Mouse (Mus musculus) heart, embryonic 11.5 days (tissue): ENCODE measurements around the gene Selenos. TPM values are rescaled to one million over a fixed set of nuclear protein-coding genes. Genes with fewer than 3 reads are reported as not detected.
"Not testable (repeated sequence)": the region's sequence is repeated elsewhere in the genome, so short reads cannot be mapped to it uniquely, and the experiment has no call there.

Experiments used
- ATAC-seq: fragments of 200-750 bp; cut with Nextera tagmentation; replicated peaks from 2 replicates; pipeline ENCODE4 v1.8.0; 2017; ENCODE audit warnings: moderate library complexity; ENCODE audit not compliant: insufficient number of reproducible peaks, low FRiP score, low TSS enrichment
- H3K27ac ChIP-seq: fragments of 300-500 bp; sonication (generic); 2 replicates; pipeline ENCODE4 v1.5.1; 2014; ENCODE audit warnings: mild to moderate bottlenecking, low read depth, low read length
- H3K27me3 ChIP-seq: fragments of 300-500 bp; sonication (generic); 2 replicates; pipeline ENCODE4 v1.6.1; 2014; ENCODE audit warnings: mild to moderate bottlenecking, low read length, mixed read lengths; ENCODE audit not compliant: control insufficient read depth, insufficient read depth
- H3K36me3 ChIP-seq: fragments of 300-500 bp; sonication (generic); 2 replicates; pipeline ENCODE4 v1.6.1; 2014; ENCODE audit warnings: mild to moderate bottlenecking, low read length, moderate library complexity, mixed read lengths; ENCODE audit not compliant: control insufficient read depth, insufficient read depth
- H3K4me1 ChIP-seq: fragments of 300-500 bp; sonication (generic); 2 replicates; pipeline ENCODE4 v1.6.1; 2014; ENCODE audit warnings: low read length; ENCODE audit not compliant: control insufficient read depth, insufficient read depth
- H3K4me2 ChIP-seq: fragments of 300-500 bp; sonication (generic); 2 replicates; pipeline ENCODE4 v1.6.1; 2014; ENCODE audit warnings: mild to moderate bottlenecking, moderate library complexity
- H3K4me3 ChIP-seq: fragments of 300-500 bp; sonication (generic); 2 replicates; pipeline ENCODE4 v1.5.1; 2014; ENCODE audit warnings: low read depth, low read length
- H3K9ac ChIP-seq: fragments of 300-500 bp; sonication (generic); 2 replicates; pipeline ENCODE4 v1.6.1; 2014; ENCODE audit warnings: mild to moderate bottlenecking, low read depth, low read length, moderate library complexity
- H3K9me3 ChIP-seq: fragments of 300-500 bp; sonication (generic); replicated peaks from 2 replicates; pipeline ENCODE4 v1.6.1; 2016; ENCODE audit warnings: low read length; ENCODE audit not compliant: control insufficient read depth
- WGBS: fragments of 180-500 bp; shearing (Covaris S2); extraction: QIAGEN DNeasy Blood & Tissue Kit; methylation state at CpG from one replicate; pipeline ENCODE4 v1.1.7; 2014; ENCODE audit not compliant: insufficient replicate concordance; 5-methylcytosine and 5-hydroxymethylcytosine counted together
- polyA plus RNA-seq: library from polyadenylated mRNA; unstranded; fragments of >200 nt; fragmentation: Nextera tagmentation; extraction: Ambion mirVana; gene quantifications from 2 replicates; pipeline ENCODE4 v1.2.1, GENCODE M21; 2014

The Selenos gene
- polyA plus RNA-seq, 1 experiment from 2014 or later: 76.4 TPM

- H3K27ac ChIP-seq: no peak overlapping the region
- WGBS: 52% methylated on average over 17 of the region's 17 CpGs
- H3K27me3 ChIP-seq: peaks cover 17% of the 10 kb centered on the region
- H3K4me2 ChIP-seq: no peak overlapping the region
- no peak overlapping the region for H3K9ac ChIP-seq
- no peaks in the 10 kb centered on the region for H3K9me3 ChIP-seq
- no peaks in the 10 kb centered on the region for H3K4me1 ChIP-seq
- 0 out of 2 replicates have a peak, but pooled peaks have one; percentile 12 for ATAC-seq
- no peaks in the 10 kb centered on the region for H3K36me3 ChIP-seq
- no peak overlapping the region for H3K4me3 ChIP-seq
These were observed 32.2 kb upstream of the Selenos start for GRCm38 (mm10) chr7:66046921-66047918.

DNA sequence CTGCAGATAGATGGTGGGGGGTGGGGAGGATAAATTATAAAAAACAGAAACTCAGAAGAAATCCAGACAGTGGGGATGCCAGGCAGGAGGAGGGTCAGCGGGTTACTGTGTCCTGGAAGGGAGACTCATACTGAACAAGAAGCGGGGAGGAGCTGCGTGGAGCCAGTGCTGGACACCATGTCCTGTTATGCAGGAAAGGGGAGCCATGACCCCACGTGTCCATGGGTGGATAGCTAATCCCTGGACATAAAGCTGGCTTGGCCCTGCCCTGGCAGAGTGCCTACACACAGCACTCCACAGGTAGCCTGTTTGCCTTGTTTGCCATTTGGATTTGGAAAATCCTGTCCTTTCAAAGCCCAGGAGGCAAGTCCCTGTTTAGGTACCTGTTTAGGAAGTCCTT is 31.5 kb upstream of the Selenos start:
- WGBS: 71% methylated on average over 4 of the region's 4 CpGs
- no peak for ATAC-seq
- Histone ChIP-seq H3K36me3 (no peaks in the 10 kb centered on the region), H3K4me3 (no peak overlapping the region), H3K9me3 (no peaks in the 10 kb centered on the region), H3K27me3 (peaks cover 17% of the 10 kb centered on the region), H3K27ac (no peak overlapping the region), H3K4me2 (no peak overlapping the region), H3K4me1 (no peaks in the 10 kb centered on the region), H3K9ac (no peak overlapping the region)

GRCm38 (mm10) chr7:66048446-66049230 is 30.8 kb upstream of the Selenos start:
- Histone ChIP-seq H3K4me1 (no peaks in the 10 kb centered on the region), H3K9me3 (no peaks in the 10 kb centered on the region), H3K27me3 (peaks cover 17% of the 10 kb centered on the region), H3K4me3 (no peak overlapping the region), H3K27ac (no peak overlapping the region), H3K9ac (no peak overlapping the region), H3K36me3 (no peaks in the 10 kb centered on the region), H3K4me2 (no peak overlapping the region)
- WGBS: 86% methylated on average over 12 of the region's 12 CpGs
- no peak for ATAC-seq

DNA sequence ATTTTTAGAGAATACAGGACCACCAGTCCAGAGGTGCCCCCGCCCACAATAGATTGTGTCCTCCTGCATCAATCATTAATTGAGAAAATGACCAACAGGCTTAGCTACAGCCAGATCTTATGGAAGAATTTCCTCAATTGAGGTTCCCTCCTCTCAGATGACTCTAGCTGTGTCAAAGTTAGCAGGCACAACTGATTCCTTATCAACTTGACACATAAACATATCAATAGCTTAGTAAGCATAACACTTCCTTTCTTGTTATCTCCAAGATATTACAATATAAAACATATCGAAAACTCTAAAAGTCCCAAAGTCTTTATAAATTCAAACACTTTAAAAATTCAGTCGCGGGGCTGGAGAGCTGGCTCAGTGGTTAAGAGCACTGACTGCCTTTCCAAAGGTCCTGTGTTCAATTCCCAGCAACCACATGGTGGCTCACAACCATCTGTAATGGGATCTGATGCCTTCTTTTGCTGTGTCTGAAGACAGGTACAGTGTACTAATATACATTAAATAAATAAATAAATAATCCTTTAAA is 25.4 kb upstream of the Selenos start:
- Histone ChIP-seq H3K4me1 (no peaks in the 10 kb centered on the region), H3K27ac (no peak overlapping the region), H3K4me2 (no peak overlapping the region), H3K36me3 (no peaks in the 10 kb centered on the region), H3K9ac (no peak overlapping the region), H3K4me3 (no peak overlapping the region), H3K9me3 (no peaks in the 10 kb centered on the region), H3K27me3 (peaks cover 2% of the 10 kb centered on the region; the same call in 1 of the 2 replicates)
- no peak for ATAC-seq
- 79% methylated on average over 4 of the region's 4 CpGs for WGBS

- not testable (repeated sequence) for H3K27ac ChIP-seq, H3K4me2 ChIP-seq, H3K9me3 ChIP-seq, H3K27me3 ChIP-seq, ATAC-seq, H3K9ac ChIP-seq, H3K4me1 ChIP-seq, H3K36me3 ChIP-seq, H3K4me3 ChIP-seq
- 16% methylated on average over 2 of the region's 2 CpGs for WGBS
These were observed 24.1 kb upstream of the Selenos start for GRCm38 (mm10) chr7:66055356-66055755.

DNA sequence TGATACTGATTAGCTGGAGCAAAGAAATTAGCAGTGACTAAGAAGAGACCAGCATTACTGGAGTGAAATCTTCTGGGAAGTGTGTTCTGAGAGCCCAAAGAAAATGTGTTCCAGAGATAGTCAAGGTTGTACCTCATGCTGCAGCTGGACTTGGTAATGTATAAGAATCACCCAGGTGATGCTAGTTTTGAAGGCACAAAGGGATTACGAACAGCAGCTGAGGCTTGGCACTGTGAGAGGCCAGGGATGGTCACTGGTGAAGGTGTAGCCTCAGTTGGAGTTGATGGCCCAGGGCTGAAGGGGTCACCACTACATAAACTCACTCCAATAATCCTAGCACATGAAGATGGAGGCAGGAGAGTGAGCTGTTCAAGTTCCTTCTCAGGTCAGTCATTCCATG is 20.7 kb upstream of the Selenos start, which contains the start of gene Snrpa1:
Snrpa1 (plus strand) TSS at position 301 of the 400 bp plus-strand sequence.
- Histone ChIP-seq H3K4me1 (peaks cover 11% of the 10 kb centered on the region; the same call in 1 of the 2 replicates), H3K36me3 (no peaks in the 10 kb centered on the region), H3K4me3 (peak within 1 kb of the TSS; percentile 82), H3K4me2 (peak within 1 kb of the TSS; percentile 76), H3K27me3 (peaks cover 2% of the 10 kb centered on the region; the same call in 1 of the 2 replicates), H3K27ac (no peak within 1 kb of the TSS), H3K9ac (peak within 1 kb of the TSS; percentile 79), H3K9me3 (no peaks in the 10 kb centered on the region)
- 76% methylated on average over 1 of the region's 1 CpGs for WGBS
- ATAC-seq: no peak

GRCm38 (mm10) chr7:66060066-66060956 is 19.1 kb upstream of the Selenos start:
- peak overlapping the region; percentile 82 for H3K4me3 ChIP-seq
- under 1% methylated on average over 64 of the region's 64 CpGs for WGBS

More at GRCm38 (mm10) chr7:66060066-66060956, 19.1 kb upstream of the Selenos start:
- H3K4me2 ChIP-seq: peak overlapping the region; percentile 76
- no peak overlapping the region for H3K27ac ChIP-seq
- peaks cover 2% of the 10 kb centered on the region; the same call in 1 of the 2 replicates for H3K27me3 ChIP-seq
- peaks cover 11% of the 10 kb centered on the region; the same call in 1 of the 2 replicates for H3K4me1 ChIP-seq
- peak; percentile 85 for ATAC-seq
- peak overlapping the region; percentile 79 for H3K9ac ChIP-seq
- peaks cover 3% of the 10 kb centered on the region for H3K36me3 ChIP-seq
- no peaks in the 10 kb centered on the region for H3K9me3 ChIP-seq
